Mouse (Mus musculus) midbrain, embryonic 15.5 days (tissue): Measurements from ENCODE around the gene Keap1. TPM values are rescaled to one million over a fixed set of nuclear protein-coding genes. Genes with fewer than 3 reads are reported as not detected.
"Not testable (repeated sequence)": the region's sequence is repeated elsewhere in the genome, so short reads cannot be mapped to it uniquely, and the experiment has no call there.

Source experiments
- ATAC-seq: fragments of 200-750 bp; cut with Nextera tagmentation; replicated peaks from 2 replicates; pipeline ENCODE4 v1.8.0; 2017; ENCODE audit warnings: moderate TSS enrichment
- H3K27ac ChIP-seq: fragments of 300-500 bp; sonication (generic); 2 replicates; pipeline ENCODE4 v1.5.1; 2015; ENCODE audit warnings: mild to moderate bottlenecking, inconsistent platforms
- H3K27me3 ChIP-seq: fragments of 300-500 bp; sonication (generic); replicated peaks from 2 replicates; pipeline ENCODE4 v1.6.1; 2015; ENCODE audit warnings: inconsistent platforms
- H3K36me3 ChIP-seq: fragments of 300-500 bp; sonication (generic); replicated peaks from 2 replicates; pipeline ENCODE4 v1.6.1; 2015; ENCODE audit warnings: inconsistent platforms
- H3K4me1 ChIP-seq: fragments of 300-500 bp; sonication (generic); 2 replicates; pipeline ENCODE4 v1.6.1; 2015; ENCODE audit warnings: inconsistent platforms
- H3K4me2 ChIP-seq: fragments of 300-500 bp; sonication (generic); 2 replicates; pipeline ENCODE4 v1.6.1; 2015; ENCODE audit warnings: inconsistent platforms, mild to moderate bottlenecking, moderate library complexity
- H3K4me3 ChIP-seq: fragments of 300-500 bp; sonication (generic); 2 replicates; pipeline ENCODE4 v1.5.1; 2015; ENCODE audit warnings: mild to moderate bottlenecking, inconsistent platforms
- H3K9ac ChIP-seq: fragments of 300-500 bp; sonication (generic); 2 replicates; pipeline ENCODE4 v1.6.1; 2015; ENCODE audit warnings: mild to moderate bottlenecking, inconsistent platforms
- H3K9me3 ChIP-seq: fragments of 300-500 bp; sonication (generic); 2 replicates; pipeline ENCODE4 v1.6.1; 2016; ENCODE audit warnings: inconsistent platforms
- WGBS: fragments of 180-500 bp; shearing (Covaris S2); methylation state at CpG from one replicate; pipeline ENCODE4 v1.1.7; 2015; ENCODE audit warnings: mixed read lengths; 5-methylcytosine and 5-hydroxymethylcytosine counted together
- polyA plus RNA-seq: library from polyadenylated mRNA; unstranded; fragments of >200 nt; fragmentation: Nextera tagmentation; extraction: Ambion mirVana; gene quantifications from 2 replicates; pipeline ENCODE4 v1.2.1, GENCODE M21; 2015

Keap1 gene
- polyA plus RNA-seq, 1 experiment from 2014 or later, result 75.4 TPM

- WGBS, result 88% methylated on average over 7 of the region's 7 CpGs
- no peak for ATAC-seq
- Histone ChIP-seq H3K27ac (no peak overlapping the region), H3K36me3 (peaks cover 67% of the 10 kb centered on the region), H3K4me1 (no peaks in the 10 kb centered on the region), H3K4me2 (no peak overlapping the region), H3K27me3 (no peaks in the 10 kb centered on the region), H3K9ac (no peak overlapping the region), H3K4me3 (no peak overlapping the region), H3K9me3 (no peaks in the 10 kb centered on the region)
These were observed 34.5 kb upstream of the Keap1 start for GRCm38 (mm10) chr9:21273520-21274228.

- H3K27ac ChIP-seq, result no peak overlapping the region
- no peaks in the 10 kb centered on the region for H3K9me3 ChIP-seq
- H3K4me3 ChIP-seq, result no peak overlapping the region
- WGBS, result 89% methylated on average over 8 of the region's 8 CpGs
- H3K4me2 ChIP-seq, result no peak overlapping the region
- no peaks in the 10 kb centered on the region for H3K27me3 ChIP-seq
- no peaks in the 10 kb centered on the region for H3K4me1 ChIP-seq
- H3K9ac ChIP-seq, result no peak overlapping the region
- ATAC-seq, result no peak
- peaks cover 66% of the 10 kb centered on the region for H3K36me3 ChIP-seq
These were observed 33.9 kb upstream of the Keap1 start for GRCm38 (mm10) chr9:21273094-21273493.

- H3K4me1 ChIP-seq, result no peaks in the 10 kb centered on the region
- H3K4me2 ChIP-seq, result no peak overlapping the region
- H3K9me3 ChIP-seq, result no peaks in the 10 kb centered on the region
- WGBS, result 92% methylated on average over 9 of the region's 9 CpGs
- no peak for ATAC-seq
- H3K27me3 ChIP-seq, result no peaks in the 10 kb centered on the region
- H3K4me3 ChIP-seq, result no peak overlapping the region
- H3K9ac ChIP-seq, result no peak overlapping the region
- H3K36me3 ChIP-seq, result peaks cover 59% of the 10 kb centered on the region
- no peak overlapping the region for H3K27ac ChIP-seq
These were observed 33.2 kb upstream of the Keap1 start for GRCm38 (mm10) chr9:21272391-21272790.

- Histone ChIP-seq H3K4me1 (peaks cover 17% of the 10 kb centered on the region), H3K36me3 (peaks cover 45% of the 10 kb centered on the region)
- H3K4me2 ChIP-seq, ATAC-seq, H3K27ac ChIP-seq, H3K27me3 ChIP-seq, H3K9me3 ChIP-seq, H3K4me3 ChIP-seq, H3K9ac ChIP-seq: not testable (repeated sequence)
- WGBS, result 86% methylated on average over 5 of the region's 5 CpGs
These were observed 30.4 kb upstream of the Keap1 start for GRCm38 (mm10) chr9:21269590-21269989.

GRCm38 (mm10) chr9:21268305-21268704, 29.1 kb upstream of the Keap1 start:
- no peaks in the 10 kb centered on the region for H3K9me3 ChIP-seq
- no peak for ATAC-seq
- H3K36me3 ChIP-seq, result peaks cover 34% of the 10 kb centered on the region
- no peak overlapping the region for H3K4me3 ChIP-seq
- no peak overlapping the region for H3K4me2 ChIP-seq
- no peaks in the 10 kb centered on the region for H3K27me3 ChIP-seq
- 96% methylated on average over 16 of the region's 16 CpGs for WGBS
- no peak overlapping the region for H3K9ac ChIP-seq
- no peak overlapping the region for H3K27ac ChIP-seq
- H3K4me1 ChIP-seq, result peaks cover 21% of the 10 kb centered on the region

GRCm38 (mm10) chr9:21266889-21267288, 27.7 kb upstream of the Keap1 start:
- Histone ChIP-seq H3K9ac (no peak overlapping the region), H3K27ac (no peak overlapping the region), H3K36me3 (peaks cover 20% of the 10 kb centered on the region), H3K27me3 (no peaks in the 10 kb centered on the region), H3K9me3 (no peaks in the 10 kb centered on the region), H3K4me3 (no peak overlapping the region), H3K4me2 (no peak overlapping the region; the same call in 1 of the 2 replicates), H3K4me1 (peaks cover 21% of the 10 kb centered on the region)
- ATAC-seq, result no peak
- WGBS, result 89% methylated on average over 5 of the region's 5 CpGs

- Histone ChIP-seq H3K4me2 (peak overlapping the region; percentile 80), H3K36me3 (peaks cover 9% of the 10 kb centered on the region), H3K27ac (peak overlapping the region; percentile 74; the same call in 1 of the 2 replicates), H3K9ac (peak overlapping the region; percentile 89), H3K27me3 (no peaks in the 10 kb centered on the region), H3K4me1 (peaks cover 21% of the 10 kb centered on the region), H3K4me3 (peak overlapping the region; percentile 88), H3K9me3 (no peaks in the 10 kb centered on the region)
- ATAC-seq, result no peak
- WGBS, result 7% methylated on average over 11 of the region's 11 CpGs
These were observed 26.4 kb upstream of the Keap1 start for GRCm38 (mm10) chr9:21265611-21266010.

GRCm38 (mm10) chr9:21265000-21265561, 25.9 kb upstream of the Keap1 start, which contains the start of gene Atg4d:
Gene Atg4d (plus strand): TSS chr9:21265293.
- peak within 1 kb of the TSS; percentile 89 for H3K9ac ChIP-seq
- WGBS, result under 1% methylated on average over 47 of the region's 49 CpGs

GRCm38 (mm10) chr9:21264272-21264999, 25.3 kb upstream of the Keap1 start:
- Histone ChIP-seq H3K36me3 (no peaks in the 10 kb centered on the region; the same call in 1 of the 2 replicates), H3K4me3 (peak overlapping the region; percentile 88), H3K4me1 (peaks cover 21% of the 10 kb centered on the region), H3K9me3 (no peaks in the 10 kb centered on the region), H3K27me3 (no peaks in the 10 kb centered on the region), H3K27ac (peak overlapping the region; percentile 72), H3K4me2 (peak overlapping the region; percentile 80), H3K9ac (peak overlapping the region; percentile 44)
- WGBS, result 19% methylated on average over 17 of the region's 17 CpGs
- peak; percentile 29 for ATAC-seq

More at GRCm38 (mm10) chr9:21265000-21265561, 25.9 kb upstream of the Keap1 start, which contains the start of gene Atg4d:
- H3K36me3 ChIP-seq, result peaks cover 4% of the 10 kb centered on the region
- peak within 1 kb of the TSS; percentile 80 for H3K4me2 ChIP-seq
- no peaks in the 10 kb centered on the region for H3K9me3 ChIP-seq
- no peaks in the 10 kb centered on the region for H3K27me3 ChIP-seq
- peak within 1 kb of the TSS; percentile 88 for H3K4me3 ChIP-seq
- H3K4me1 ChIP-seq, result peaks cover 21% of the 10 kb centered on the region
- H3K27ac ChIP-seq, result peak within 1 kb of the TSS; percentile 74
- ATAC-seq, result peak; percentile 97

- no peaks in the 10 kb centered on the region for H3K9me3 ChIP-seq
- no peak overlapping the region for H3K9ac ChIP-seq
- WGBS, result 58% methylated on average over 2 of the region's 2 CpGs
- H3K36me3 ChIP-seq, result no peaks in the 10 kb centered on the region
- no peak overlapping the region for H3K4me3 ChIP-seq
- no peak overlapping the region for H3K27ac ChIP-seq
- no peak for ATAC-seq
- no peaks in the 10 kb centered on the region for H3K27me3 ChIP-seq
- no peak overlapping the region for H3K4me2 ChIP-seq
- H3K4me1 ChIP-seq, result peaks cover 19% of the 10 kb centered on the region
These were observed 22.7 kb upstream of the Keap1 start for GRCm38 (mm10) chr9:21261831-21262230.

GRCm38 (mm10) chr9:21260491-21261040, 21.4 kb upstream of the Keap1 start:
- no peak for ATAC-seq
- Histone ChIP-seq H3K27me3 (no peaks in the 10 kb centered on the region), H3K4me2 (no peak overlapping the region), H3K9me3 (no peaks in the 10 kb centered on the region), H3K4me3 (no peak overlapping the region), H3K4me1 (peaks cover 7% of the 10 kb centered on the region; the same call in 1 of the 2 replicates), H3K9ac (no peak overlapping the region), H3K36me3 (no peaks in the 10 kb centered on the region), H3K27ac (no peak overlapping the region)
- 82% methylated on average over 6 of the region's 6 CpGs for WGBS

- WGBS, result 83% methylated on average over 4 of the region's 4 CpGs
- H3K4me3 ChIP-seq, ATAC-seq: not testable (repeated sequence)
These were observed 17.2 kb upstream of the Keap1 start for GRCm38 (mm10) chr9:21256349-21256748.

More at GRCm38 (mm10) chr9:21256349-21256748, 17.2 kb upstream of the Keap1 start:
- not testable (repeated sequence) for H3K9ac ChIP-seq, H3K27ac ChIP-seq, H3K9me3 ChIP-seq, H3K27me3 ChIP-seq, H3K4me2 ChIP-seq, H3K36me3 ChIP-seq, H3K4me1 ChIP-seq
